Mouse (Mus musculus) gastrocnemius, adult 18-20 months (tissue): ENCODE results near the gene Cbfa2t3. TPM values are rescaled to one million over a fixed set of nuclear protein-coding genes. Genes with fewer than 3 reads are reported as not detected.
A peak's percentile ranks its signal among the peaks of the same experiment; 100 is the strongest.

Source experiments
- DNase-seq: peaks from one replicate; pipeline ENCODE4 v3.0.0; 2021; ENCODE audit warnings: low spot score
- total RNA-seq, 2 experiments: library from RNA; stranded (reverse); gene quantifications; 2 replicates each; pipeline ENCODE4 v1.2.3; 2021

Gene Cbfa2t3
- total RNA-seq, 2 experiments from 2014 or later: 16.1 to 25.9 TPM

DNA sequence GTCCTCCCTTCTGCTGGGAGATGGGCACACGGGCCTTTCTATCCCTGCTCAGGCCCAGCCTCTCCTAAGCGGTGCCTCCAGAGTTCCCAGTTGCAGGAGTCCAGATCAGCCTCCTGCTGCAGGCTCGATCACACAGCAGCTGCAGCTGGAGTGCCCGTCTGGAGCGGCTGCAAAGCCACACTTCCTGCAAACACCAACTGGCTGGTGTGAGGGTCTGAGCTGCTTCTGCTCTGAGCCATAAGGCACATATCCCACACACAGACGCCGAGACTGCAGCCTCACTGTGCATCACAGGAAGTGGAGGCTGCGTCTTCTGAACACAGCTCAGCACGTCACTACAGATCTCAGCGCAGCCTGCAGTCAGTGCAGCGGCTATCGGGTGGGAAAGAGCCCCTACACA is 32.1 kb downstream of the Cbfa2t3 start:
- no peak for DNase-seq

DNA sequence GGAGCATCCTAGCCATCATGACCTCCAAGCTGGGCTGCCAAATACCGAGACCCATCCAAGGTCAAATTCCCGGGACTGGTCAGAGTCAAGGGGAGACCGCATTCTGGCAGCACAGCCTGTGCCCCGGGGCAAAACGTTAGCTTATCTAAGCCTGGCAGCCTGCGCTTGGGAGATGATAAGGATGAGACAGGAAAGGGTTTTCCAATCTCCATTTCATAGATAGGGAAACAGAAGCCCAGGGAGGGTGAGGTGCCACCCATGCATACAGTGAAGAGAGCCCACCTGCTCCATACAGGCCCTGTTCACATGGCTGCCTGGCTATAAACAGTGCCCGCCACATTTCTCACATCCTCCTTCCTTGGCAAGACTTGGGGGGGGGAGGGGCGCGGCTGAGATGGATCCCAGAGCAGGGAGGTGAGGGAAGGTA is 32.6 kb downstream of the Cbfa2t3 start:
- no peak for DNase-seq

DNA sequence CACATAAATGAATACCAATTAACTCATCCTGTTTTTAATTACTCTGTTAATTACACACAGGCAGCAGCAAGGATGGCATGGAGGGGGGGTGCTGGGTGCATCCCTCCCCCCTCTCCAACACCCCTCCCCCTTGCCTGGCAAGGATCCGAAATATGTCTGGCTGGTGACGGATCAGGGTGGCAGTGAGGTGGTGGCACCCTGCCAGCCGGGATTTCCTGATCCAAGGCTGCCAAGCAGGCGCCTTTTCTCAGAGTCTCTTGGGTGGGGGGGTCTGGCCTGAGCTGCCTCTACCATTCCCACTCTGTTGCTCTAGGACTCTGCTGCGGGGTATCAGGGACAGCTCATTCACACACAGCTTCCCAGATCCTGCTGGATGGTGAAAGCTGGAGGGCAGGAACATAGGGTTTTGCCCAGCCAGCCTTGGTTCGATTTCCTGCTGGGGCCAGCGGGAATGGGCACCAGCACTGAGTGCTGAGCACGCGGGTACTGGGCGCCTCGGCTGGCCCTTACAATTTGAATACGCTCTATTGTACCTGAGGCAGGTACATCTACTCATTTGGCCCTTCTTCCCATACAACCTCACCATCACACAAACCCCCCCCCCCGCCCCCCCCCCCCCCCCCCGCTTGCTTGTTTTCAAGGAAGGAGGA is 33.1 kb downstream of the Cbfa2t3 start:
- DNase-seq: no peak

DNA sequence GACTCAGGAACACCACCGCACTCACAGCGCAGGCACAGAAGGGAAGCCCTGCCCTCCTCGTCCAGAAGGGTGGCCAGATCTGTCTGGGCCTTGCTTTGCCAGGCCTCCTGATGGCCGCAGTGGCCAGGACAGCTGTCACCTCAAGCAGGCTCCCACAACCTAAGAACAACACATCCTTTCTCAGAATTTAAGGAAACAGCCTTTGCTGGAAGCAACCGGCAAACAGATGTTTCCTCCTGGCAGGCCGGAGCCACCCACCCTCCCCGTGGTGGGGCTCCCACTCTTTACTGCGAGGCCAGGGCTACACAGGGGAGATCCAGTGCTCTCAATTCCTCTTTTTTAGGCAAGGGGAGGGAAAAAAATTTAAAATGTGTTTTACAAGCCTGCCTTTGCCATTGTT is 33.7 kb downstream of the Cbfa2t3 start:
- peak; percentile 61 for DNase-seq

DNA sequence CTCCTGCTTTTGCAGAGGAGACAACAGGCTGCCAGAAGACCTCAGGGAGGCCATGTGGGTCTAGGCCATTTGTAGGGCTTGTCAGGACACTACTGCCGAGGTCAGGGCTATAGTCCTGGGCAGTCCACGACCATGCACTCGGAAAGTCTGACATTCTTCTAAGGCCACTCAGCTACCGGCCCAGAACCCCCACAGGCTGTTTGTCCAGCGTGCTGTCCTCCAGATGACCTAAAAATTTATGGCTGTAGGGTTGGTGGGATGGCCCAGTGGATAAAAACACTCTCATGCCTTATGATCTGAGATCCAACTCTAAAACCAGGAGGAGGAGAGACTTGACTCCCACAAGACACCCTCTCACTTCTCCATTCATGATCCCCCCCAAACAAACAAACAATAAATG is 35.2 kb downstream of the Cbfa2t3 start:
- no peak for DNase-seq

DNA sequence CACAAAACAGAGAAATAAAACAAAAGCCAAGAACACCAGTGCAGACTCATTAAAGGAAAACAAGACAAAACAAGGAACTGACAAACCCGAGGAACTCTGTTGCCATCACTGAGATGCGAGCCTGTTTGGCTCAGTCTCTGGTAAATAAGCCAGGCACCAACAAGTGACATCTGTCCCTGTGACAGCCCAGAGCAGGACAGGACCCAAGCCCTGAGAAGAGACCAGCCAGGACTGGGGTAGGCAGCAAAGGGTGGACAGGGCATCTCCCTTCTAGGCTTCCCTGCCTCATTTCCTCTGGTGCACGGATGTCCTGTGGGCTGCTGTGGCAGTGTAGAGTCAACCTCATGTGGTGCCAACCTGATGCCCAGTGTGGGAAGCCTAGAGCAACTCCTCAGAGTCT is 35.8 kb downstream of the Cbfa2t3 start:
- DNase-seq: no peak

DNA sequence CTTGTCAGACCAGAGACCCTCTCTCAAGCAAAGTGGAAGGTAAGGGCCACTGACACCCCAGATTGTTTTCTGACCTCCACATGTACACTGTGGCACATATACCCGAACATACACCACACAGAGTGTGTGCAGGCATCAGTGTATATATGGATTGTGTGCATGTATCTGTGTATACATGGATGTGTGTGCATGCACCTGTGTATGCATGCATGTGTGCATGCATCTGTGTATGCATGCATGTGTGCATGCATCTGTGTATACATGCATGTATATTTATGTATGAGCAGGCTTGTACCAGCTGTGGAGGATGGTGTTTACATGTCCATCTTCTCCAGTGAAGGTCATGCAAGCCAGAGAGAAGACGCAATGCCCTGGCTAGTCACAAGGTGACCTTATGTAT is 37.0 kb downstream of the Cbfa2t3 start:
- DNase-seq: no peak

DNA sequence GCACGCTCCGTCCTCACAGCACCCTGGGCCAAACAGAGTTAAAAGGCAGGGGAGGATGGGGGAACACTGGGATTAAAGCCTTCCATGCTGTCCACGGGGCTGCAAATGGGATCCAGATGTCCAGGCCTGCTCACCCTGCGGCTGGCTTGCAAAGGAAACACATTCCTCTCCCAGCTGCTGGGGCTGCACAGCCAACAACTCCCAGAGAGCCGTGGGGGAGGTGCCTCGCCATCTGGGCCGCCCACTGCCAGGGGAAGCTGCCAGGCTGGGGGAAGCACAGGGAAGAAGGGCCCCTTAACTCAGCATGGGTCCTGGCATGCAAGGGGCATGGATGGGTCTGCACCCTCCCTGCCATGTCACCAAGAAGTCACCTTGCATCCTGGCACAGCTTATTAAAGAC is 37.8 kb downstream of the Cbfa2t3 start:
- peak; percentile 75 for DNase-seq

DNA sequence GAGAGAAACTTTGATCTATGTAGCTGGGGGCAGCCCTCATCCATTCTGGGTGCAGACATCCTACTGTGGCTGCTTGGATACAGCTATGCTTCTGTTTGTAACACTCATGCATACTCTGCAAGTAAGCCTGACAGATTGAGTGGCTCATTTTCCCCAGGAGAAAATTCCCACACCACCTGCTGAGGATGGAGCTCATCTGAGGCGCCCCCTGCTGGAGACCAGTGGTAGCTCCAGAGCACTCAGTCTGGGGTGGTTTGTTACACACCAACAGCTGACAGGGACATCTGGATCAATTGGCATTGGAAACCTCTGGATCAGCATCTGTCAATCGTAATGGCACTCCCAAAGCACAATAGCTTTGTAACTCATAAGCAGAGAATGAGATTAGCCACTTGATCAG is 38.9 kb downstream of the Cbfa2t3 start:
- no peak for DNase-seq

DNA sequence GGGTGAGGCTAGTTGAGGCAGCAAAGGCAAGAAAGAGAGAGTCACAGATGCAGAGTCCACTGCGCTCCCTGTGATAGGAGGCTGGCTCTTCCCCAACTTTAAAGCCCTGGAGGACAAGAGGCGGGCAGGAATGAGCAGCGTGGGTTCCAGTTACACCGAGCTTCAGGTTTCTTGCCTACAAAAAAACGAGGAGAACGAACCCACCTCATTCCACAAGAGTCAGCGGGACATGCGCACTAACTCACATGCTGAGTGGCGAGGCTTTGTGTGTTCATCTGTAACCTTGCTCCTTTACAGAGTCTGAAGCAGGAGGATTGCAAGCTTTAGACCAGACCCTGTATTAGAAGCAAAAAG is 40.1 kb downstream of the Cbfa2t3 start:
- DNase-seq: no peak

DNA sequence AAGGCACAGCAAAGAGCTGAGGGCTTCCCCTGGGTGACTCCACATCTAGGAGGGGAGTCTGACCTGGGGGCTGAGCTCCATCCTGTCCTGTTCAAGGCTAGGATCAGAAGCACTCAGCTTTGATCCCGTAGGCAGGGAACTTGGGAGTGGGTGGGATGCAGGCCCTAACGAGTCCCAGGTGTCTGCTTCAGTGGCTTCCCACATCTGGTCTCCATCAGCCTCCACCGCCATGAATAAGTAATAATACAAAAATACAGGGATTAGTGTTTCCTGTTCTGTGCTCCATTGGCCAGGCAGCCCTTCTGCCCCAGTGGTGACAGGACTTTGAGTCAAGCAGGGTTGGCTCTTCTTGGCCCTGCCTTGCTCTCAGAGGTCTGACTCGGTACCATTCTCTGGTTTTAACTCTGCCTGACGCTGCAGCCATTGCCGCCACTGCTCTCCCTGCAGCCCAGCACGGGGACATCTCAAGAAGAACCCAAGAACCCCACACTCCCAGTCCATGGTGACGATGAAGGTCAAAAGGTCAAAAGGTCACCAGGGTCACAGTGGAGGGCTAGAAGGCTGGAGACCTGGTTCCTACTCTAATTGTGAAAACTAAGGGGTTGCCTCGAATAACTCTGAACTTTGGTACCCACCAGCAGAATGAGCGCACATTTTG is 40.6 kb downstream of the Cbfa2t3 start:
- no peak for DNase-seq

DNA sequence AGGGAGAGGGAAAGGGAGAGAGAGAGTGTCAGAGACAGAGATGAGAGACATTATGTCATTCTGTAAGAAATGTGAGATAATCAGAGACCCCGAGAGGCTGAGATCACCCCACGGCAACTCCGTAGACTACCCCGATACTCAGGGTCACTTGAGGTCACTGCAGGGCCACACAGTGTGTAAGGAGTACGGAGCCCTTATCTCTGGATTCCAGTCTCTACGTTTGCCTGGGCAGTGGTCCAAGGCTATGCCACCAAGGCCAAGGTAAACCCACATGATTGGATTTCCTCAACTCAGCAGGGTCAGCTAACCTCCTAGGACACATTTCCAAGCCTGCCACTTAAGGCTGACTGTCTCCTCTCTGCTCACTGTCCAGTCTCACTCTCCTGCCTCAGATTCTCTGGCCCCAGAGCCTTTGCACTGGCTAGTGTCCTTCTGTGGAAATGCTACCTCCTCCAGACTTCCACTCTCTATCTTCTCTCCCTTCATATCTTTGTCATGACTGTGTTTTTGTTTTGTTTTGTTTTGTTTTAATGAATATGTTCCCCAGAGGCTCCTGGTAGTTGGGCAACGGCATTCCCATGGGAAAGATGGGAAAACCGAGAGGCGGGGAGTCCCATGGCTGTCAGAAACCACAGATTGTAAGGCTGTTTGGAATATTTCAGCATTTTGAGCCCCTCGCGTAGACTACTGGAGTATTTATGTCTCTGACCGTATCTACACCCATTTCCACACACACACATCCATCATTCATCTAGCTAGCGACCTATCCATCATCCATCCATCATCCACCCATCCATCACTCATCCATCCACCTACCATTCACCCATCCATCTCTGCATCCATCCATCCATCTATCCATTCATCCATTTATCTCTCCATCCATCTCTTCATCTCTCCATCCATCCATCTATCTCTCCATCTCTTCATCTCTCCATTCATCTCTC is 42.6 kb downstream of the Cbfa2t3 start:
- no peak for DNase-seq

DNA sequence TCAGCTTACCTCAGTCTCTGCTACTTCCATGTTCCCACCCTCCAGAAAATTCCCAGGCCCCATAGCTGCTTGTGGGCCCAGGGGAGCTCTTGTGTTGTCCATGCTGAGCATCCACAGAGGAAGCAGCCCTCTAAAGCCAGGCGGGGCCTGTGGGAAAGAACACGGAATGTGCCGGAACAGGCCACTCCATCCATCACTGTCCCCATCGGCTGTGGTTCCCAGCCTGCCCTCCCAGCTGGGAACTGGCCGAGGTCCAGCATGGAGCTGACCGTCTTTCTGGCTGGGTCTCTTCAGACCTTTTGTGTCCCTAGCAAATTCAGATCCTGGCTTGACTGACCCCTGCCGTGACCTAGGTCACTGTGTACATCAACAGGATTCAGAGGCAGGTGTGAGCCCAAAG is 44.1 kb downstream of the Cbfa2t3 start:
- DNase-seq: no peak

DNA sequence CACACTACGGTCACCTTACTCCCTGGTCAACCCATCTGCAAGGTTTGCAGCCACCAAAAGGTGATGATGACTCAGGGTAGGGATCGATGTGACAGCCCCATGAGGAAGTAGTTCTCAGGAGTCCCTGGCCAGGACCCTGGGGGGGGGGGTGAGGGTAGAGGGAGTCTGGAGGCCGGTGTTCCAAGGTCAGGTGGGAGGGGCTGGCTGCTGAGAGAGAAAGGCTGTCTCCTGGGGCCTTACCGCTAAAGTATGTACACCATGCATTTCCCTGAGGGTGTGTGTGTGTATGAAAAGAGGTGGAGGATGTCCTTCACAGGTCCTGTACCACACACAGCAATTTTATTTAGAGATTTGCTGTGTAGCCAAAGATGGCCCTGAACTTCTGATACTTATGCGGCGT is 46.3 kb downstream of the Cbfa2t3 start:
- no peak for DNase-seq

DNA sequence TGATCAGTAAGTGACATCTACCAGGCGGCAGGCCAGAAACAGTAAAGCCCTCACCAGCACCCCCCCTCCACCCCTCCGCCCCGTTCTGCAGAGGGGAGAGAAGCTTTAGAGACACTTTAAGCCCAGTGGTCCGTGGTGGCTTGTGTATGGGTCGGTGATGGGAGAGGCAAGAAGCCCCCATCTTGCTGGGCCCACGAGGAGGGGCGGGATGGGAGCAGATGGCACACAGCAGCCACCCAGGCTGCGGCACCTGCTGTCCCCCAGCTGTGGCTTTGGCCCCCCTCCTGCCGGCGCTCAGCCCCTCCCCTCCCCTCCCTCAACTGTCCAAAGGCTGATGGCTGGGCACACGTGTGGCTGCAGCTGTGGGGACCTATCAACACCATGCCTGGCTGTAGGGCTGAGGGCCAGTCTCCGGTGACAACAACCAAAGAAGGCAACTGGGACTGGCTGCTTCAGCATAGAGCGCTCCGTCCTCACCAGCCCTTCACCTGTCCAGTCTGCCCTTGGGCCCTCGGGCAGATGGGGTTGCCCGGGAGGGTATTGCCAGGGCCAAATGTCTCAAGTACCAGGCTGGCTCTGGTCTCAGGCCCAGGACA is 47.5 kb downstream of the Cbfa2t3 start:
- DNase-seq: peak; percentile 88

DNA sequence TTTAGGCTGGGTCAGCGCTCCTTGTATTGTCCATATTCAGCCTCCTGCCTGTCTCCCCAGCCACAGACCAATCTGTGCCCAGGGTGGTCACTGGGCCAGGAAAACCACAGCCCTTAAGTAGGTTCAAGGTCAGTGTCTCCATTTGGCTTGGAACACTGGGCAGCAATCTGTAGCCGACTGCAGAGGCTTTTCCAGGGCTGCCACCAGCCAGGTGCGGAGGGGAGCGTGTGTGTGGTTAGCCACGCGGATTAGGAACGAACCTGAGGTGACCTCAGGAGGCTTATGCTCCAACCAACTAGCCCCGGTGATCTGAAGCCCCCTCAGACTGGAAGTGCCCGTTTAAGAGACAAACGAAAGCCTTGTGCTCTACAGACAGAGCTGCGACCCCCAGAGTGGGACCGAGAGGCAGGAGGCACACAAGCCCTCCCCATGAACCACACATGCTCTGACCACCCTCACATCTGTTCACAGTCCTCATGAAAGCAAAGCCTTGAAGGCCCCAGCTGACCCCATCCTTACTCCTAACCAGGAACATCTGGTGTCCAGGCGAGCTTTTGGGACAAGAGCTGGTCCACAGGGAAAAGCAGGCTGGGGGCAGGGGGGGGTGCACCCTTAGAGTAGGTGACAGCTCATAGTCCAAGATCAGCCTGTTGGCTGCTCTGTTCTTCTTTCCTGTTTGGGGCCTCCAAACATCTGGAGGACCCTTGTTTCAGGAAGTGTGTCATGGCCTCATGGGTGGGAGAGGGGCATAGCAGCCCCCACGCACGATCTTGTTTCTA is 50.5 kb downstream of the Cbfa2t3 start:
- DNase-seq: no peak

DNA sequence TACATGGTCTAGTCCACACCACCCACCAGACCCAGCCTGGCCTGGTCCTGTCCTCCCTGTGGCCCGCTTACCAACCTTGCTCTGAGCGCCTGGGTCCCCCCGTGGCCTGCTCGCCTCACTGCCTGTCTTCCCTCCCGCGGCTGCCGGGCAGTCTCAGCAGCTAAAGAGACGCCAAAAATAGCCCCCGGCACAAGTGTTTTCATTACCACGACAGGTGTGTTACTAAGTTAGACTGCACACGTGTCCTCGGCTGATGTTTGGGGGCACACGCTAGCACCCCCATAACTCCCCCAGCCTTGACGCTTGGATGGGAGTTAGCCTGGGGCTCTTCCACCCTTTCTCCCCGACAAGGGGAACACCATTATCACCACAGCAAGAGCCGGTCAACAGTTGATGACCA is 52.6 kb downstream of the Cbfa2t3 start:
- DNase-seq: peak; percentile 65

DNA sequence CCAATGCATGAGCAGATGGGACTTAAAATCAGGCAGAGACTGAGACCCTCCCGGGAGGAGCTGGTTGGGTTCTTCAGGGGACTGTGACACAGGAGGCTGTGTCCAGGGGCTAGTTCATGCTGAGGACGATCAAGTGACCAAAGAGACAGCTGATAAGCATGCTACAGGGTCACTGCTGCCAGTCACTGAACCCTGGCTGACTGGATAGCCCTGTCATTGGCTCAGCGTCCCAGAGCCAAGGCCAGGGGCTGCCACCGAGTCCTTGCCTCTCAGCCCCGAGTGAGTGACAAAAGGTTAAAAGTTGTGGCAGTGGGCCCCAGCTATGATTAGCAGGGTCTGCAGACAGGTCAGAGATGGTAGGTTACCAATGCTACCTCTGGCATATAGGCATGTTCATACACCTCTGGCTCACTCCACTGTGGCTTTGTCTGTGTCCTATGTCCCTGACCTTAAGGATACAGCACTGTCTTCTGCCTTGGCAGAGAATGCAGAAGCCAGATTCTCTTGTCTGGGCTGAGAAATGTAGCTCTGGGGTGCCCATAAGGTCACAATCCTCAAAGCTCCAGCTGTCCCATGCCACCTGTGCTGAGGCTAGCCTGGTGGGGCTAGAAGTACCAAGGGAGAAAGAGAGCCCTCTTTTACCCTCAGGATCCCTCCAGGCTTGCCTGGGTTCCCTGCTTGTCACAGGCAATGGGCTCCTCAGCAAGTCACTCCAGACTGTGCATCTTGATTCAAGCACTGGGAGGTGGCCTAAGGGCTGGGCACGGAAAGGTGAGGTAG is 54.5 kb downstream of the Cbfa2t3 start:
- DNase-seq: no peak

DNA sequence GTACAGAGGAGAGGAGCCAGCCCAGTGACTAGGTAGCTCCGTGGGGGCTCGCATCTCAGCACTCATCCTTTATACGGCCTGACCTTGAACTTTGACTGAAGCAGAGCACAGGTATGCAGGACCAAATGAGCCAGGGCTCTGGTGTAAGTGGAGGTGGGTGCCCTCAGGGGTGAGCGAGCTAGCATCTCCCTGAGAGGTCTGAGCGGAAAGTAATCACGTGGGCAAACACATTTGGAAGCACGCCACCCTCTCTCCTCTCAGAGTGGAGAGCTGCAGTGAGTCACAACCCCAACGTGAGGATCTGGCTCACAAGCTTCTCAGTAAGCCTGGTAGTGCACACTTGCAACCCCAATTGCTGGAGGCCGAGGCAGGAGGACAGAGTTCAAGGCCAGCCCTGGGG is 56.8 kb downstream of the Cbfa2t3 start:
- DNase-seq: no peak

DNA sequence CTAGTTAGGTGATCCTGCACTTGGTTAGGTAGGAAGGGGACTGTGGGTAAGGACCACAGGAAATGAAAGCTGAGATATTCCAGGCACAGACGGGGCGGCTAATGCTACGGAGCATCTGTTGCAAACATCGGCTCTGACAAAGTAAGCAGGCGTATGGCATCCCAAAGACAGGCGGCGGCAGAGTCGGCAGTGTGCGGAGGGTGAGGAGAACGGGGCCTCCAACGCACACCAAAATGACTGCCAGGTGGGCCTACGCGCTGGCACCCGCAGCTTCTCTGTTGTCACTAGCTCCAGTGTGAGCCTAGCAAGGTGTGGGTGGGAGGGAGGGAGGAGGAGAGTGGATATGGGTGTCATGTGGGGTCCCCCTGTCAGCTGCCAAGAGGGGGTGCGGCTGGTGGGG is 57.5 kb downstream of the Cbfa2t3 start:
- DNase-seq: no peak

DNA sequence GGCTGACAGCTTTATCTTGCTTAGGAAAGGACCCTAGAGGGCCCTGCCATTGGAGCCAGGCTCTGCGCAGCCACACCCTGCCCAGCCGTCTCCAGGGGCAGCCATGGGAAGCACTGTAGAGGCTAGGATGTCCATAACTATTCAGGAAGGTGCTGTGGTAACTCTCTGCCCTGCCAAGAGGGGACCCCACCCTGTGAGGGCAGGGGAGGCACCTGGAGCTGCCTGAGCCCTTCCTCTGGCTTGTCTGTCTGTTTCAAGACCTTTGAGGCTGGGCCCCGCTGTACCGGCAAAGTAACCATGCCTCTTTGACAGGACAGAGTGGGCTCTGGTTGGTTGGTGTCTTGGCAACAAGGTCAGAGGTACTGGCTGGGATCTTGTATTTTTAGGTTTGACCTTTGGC is 58.1 kb downstream of the Cbfa2t3 start:
- DNase-seq: no peak
